Mouse (Mus musculus): ENCODE measurements at regions not wholly inside any gene's neighbourhood (a gene's known extent, or its start where the extent isn't known, plus 50 kb on each side); places are given as distances from the start of the nearest gene placed in this dataset.

- TF ChIP-seq POLR2A (IDR thresholded peaks at IDR 0.05; ENCODE audit: low read depth, low read length) (no peak), CTCF (conservative IDR thresholded peaks at IDR 0.05; ENCODE audit: insufficient read depth, insufficient read length, low read depth, low read length) (no peak)
These were observed 2151.8 kb downstream of the 4930444P10Rik start for GRCm38 (mm10) chr1:13941351-13941750.

All from kidney, adult 2 months (tissue).